Mouse (Mus musculus) ES-Bruce4 (cell line): ENCODE measurements around the gene Tsen2. TPM values are rescaled to one million over a fixed set of nuclear protein-coding genes. Genes with fewer than 3 reads are reported as not detected.

ENCODE experiments used
- H3K27ac ChIP-seq: 2 replicates; pipeline ENCODE4 v1.5.1; 2012; ENCODE audit warnings: low read length, inconsistent platforms; ENCODE audit not compliant: insufficient read depth
- H3K27me3 ChIP-seq: 2 replicates; pipeline ENCODE4 v1.6.1; 2012; ENCODE audit warnings: mild to moderate bottlenecking, low read length, inconsistent platforms; ENCODE audit not compliant: control insufficient read depth, poor library complexity, insufficient read depth, severe bottlenecking
- H3K36me3 ChIP-seq: 2 replicates; pipeline ENCODE4 v1.6.1; 2012; ENCODE audit warnings: inconsistent platforms, mild to moderate bottlenecking, low read length, moderate library complexity; ENCODE audit not compliant: control insufficient read depth, poor library complexity, insufficient read depth, severe bottlenecking
- H3K4me1 ChIP-seq: one replicate; pipeline ENCODE4 v1.8.1; 2011; ENCODE audit warnings: low read length; ENCODE audit not compliant: control insufficient read depth, insufficient read depth
- H3K4me3 ChIP-seq: 2 replicates; pipeline ENCODE4 v1.5.1; 2011; ENCODE audit warnings: low read depth, mild to moderate bottlenecking, low read length
- H3K9ac ChIP-seq: 2 replicates; pipeline ENCODE4 v1.6.1; 2012; ENCODE audit warnings: low read depth, mild to moderate bottlenecking, inconsistent platforms; ENCODE audit not compliant: poor library complexity, severe bottlenecking
- H3K9me3 ChIP-seq: replicated peaks from 2 replicates; pipeline ENCODE4 v1.6.1; 2012; ENCODE audit warnings: mild to moderate bottlenecking, low read length, inconsistent platforms; ENCODE audit not compliant: control insufficient read depth, poor library complexity, insufficient read depth, severe bottlenecking
- CTCF ChIP-seq: IDR thresholded peaks from one replicate; pipeline ENCODE4 v1.8.1; 2011; ENCODE audit warnings: low read depth, low read length
- EP300 ChIP-seq: IDR thresholded peaks from 2 replicates; pipeline ENCODE4 v1.6.1; 2011; ENCODE audit warnings: low read depth, low read length; ENCODE audit not compliant: insufficient read depth
- POLR2A ChIP-seq: IDR thresholded peaks from one replicate; pipeline ENCODE4 v1.8.1; 2011; ENCODE audit warnings: low read length; ENCODE audit not compliant: insufficient read depth
- polyA plus RNA-seq: library from polyadenylated mRNA; stranded (reverse); fragments of >200 nt; gene quantifications from 2 replicates; pipeline ENCODE4 v1.2.4, GENCODE M21; 2011; ENCODE audit warnings: low read depth; ENCODE audit not compliant: missing spikeins, insufficient read depth, insufficient read length

Tsen2 gene
- polyA plus RNA-seq, 1 experiment, result 28.4 TPM

DNA sequence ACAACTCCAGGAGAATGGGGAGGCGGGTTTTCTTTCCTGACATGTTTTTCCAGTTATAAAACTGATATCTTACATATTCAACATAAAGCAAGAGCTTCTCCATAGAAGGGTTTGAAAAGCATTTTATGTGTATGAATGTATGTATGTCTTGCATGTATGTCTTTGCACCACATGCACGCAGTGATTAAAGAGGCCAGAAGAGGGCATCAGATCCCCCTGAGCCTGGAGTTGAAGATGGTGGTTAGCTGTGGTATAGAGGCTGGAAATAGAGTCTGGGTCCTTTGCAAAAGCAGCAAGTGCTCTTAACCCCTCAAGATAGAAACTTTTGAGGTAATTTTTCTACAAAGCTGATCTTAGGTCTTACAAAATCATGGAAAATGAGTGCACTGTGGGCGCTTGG lies 64.7 kb downstream of the Tsen2 start:
- TF ChIP-seq CTCF (peak; percentile 28), EP300 (no peak)
- H3K36me3 ChIP-seq, result peaks cover 17% of the 10 kb centered on the region
- H3K4me1 ChIP-seq, result no peaks in the 10 kb centered on the region
- no peak overlapping the region for H3K9ac ChIP-seq
- no peak overlapping the region for H3K4me3 ChIP-seq
- no peak overlapping the region for H3K27ac ChIP-seq
- no peaks in the 10 kb centered on the region for H3K27me3 ChIP-seq
- no peaks in the 10 kb centered on the region for H3K9me3 ChIP-seq

DNA sequence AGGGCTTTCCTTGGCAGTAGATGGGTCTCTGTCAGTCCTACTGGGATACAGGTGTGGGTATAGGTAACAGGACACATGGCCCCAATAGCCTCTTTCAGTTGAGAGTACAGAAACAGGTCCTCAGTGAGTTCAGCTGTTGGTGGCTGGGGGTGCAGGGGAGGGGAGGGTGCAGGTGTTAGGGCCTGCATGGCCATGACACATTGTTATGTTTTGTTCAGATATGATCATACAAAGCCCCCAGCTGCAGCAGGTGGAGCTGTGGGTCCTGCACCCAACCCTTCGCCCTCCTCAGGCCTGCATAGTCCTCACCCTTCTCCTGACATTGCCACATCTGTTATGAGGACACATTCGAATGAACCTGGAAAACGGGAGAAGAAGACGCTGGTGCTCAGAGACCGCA lies 65.8 kb downstream of the Tsen2 start:
- no peaks in the 10 kb centered on the region for H3K9me3 ChIP-seq
- H3K36me3 ChIP-seq, result peaks cover 22% of the 10 kb centered on the region

DNA sequence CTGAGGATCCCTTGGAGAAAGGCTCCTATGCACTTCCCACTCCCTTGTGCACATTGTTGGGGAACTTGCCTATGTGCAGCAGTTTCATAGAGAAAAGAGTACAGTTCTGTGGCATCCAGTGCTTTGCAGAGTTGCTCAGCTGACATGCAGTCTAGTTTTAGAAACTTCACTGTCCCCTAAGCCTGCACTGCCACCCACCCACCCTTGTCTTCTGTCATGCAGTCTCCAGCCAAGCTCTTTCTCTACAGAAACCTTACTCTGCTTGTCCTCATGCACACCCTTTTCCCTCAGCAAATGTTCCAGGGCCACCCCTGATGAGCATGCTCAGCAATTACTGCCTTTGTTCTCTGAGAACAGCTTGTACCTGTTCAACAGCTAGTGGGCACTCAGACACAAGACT lies 69.3 kb downstream of the Tsen2 start:
- H3K36me3 ChIP-seq, result peaks cover 36% of the 10 kb centered on the region
- no peak overlapping the region for H3K4me3 ChIP-seq
- no peak for TF ChIP-seq CTCF
- TF ChIP-seq EP300, result no peak

More for the DNA sequence above, 65.8 kb downstream of the Tsen2 start:
- no peak overlapping the region for H3K27ac ChIP-seq
- TF ChIP-seq CTCF (no peak), EP300 (no peak), POLR2A (no peak)
- no peaks in the 10 kb centered on the region for H3K27me3 ChIP-seq
- no peak overlapping the region for H3K4me3 ChIP-seq
- H3K9ac ChIP-seq, result no peak overlapping the region
- no peaks in the 10 kb centered on the region for H3K4me1 ChIP-seq

DNA sequence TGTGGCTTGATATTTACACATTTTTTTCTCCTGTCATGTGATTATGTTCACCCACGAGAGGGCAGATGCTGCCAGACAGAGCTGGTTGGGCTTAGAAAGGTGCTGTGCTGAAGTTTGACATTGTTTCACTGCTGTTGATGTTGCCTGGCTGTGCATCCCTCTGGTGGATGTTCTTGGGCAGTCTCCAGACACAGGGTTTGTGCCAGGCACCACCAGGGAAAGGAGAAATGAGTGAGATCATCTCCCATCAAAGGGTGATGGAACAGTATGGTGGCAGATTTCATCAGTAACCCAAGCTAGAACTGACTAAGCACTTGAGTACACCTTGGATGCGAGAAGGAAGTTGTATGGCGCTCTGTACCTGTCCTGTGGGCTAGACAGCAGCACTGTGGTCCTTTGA lies 71.5 kb downstream of the Tsen2 start:
- H3K4me3 ChIP-seq, result no peak overlapping the region
- no peaks in the 10 kb centered on the region for H3K27me3 ChIP-seq
- H3K9me3 ChIP-seq, result no peaks in the 10 kb centered on the region
- no peak for TF ChIP-seq EP300
- TF ChIP-seq CTCF, result no peak
- no peak for TF ChIP-seq POLR2A
- H3K4me1 ChIP-seq, result no peaks in the 10 kb centered on the region
- no peak overlapping the region for H3K9ac ChIP-seq
- peaks cover 45% of the 10 kb centered on the region for H3K36me3 ChIP-seq
- no peak overlapping the region for H3K27ac ChIP-seq

More for the DNA sequence above, 69.3 kb downstream of the Tsen2 start:
- Histone ChIP-seq H3K9ac (no peak overlapping the region), H3K4me1 (no peaks in the 10 kb centered on the region), H3K9me3 (no peaks in the 10 kb centered on the region), H3K27ac (no peak overlapping the region), H3K27me3 (no peaks in the 10 kb centered on the region)

DNA sequence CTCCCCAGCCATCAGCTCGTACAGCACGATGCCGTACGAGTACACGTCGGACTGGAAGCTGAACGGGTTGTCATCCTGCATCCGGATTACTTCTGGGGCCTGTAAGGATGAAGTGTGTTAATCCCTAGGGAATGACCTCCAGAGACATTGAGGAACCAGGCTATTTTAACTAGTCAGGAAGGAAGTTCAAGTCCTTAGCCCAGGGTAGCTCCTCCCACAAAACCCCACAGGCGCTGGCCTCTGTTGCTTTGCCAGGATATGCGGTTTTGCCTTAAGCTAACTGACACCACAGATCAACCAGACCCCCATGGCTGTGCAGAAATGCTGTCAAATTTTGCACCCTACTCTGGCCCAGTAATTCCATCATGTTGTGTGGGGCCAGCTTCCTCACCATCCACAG lies 75.4 kb downstream of the Tsen2 start:
- Histone ChIP-seq H3K9me3 (no peaks in the 10 kb centered on the region), H3K27me3 (no peaks in the 10 kb centered on the region), H3K36me3 (peaks cover 48% of the 10 kb centered on the region), H3K4me1 (no peaks in the 10 kb centered on the region), H3K27ac (no peak overlapping the region), H3K4me3 (no peak overlapping the region), H3K9ac (no peak overlapping the region)
- no peak for TF ChIP-seq CTCF
- TF ChIP-seq EP300, result no peak
- TF ChIP-seq POLR2A, result no peak

DNA sequence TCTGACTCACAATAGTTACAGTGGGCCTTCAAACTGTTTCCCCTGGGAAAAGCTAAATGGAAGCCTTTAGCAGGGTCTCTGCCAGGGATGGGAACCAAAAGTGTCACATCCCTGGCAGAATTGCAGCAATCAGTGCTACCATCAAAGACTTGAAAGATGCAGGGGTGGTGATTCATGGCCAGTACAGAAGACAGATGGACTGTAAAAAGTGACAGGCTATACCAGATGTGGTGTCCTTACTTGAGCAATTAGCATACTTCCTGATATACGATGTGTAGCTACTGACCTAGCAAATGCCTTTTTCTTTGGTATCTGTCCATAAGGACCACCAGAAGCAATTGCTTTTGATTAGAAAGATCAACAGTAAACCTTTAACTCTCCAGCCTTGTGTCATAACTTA lies 76.5 kb downstream of the Tsen2 start:
- no peak overlapping the region for H3K9ac ChIP-seq
- no peaks in the 10 kb centered on the region for H3K27me3 ChIP-seq
- H3K27ac ChIP-seq, result no peak overlapping the region
- no peak overlapping the region for H3K4me3 ChIP-seq
- TF ChIP-seq CTCF (no peak), POLR2A (no peak), EP300 (no peak)
- H3K4me1 ChIP-seq, result no peaks in the 10 kb centered on the region
- peaks cover 56% of the 10 kb centered on the region for H3K36me3 ChIP-seq
- no peaks in the 10 kb centered on the region for H3K9me3 ChIP-seq
